Comparison of ENCODE assay signal across 22 mouse cellular contexts in the genomic region with DNA sequence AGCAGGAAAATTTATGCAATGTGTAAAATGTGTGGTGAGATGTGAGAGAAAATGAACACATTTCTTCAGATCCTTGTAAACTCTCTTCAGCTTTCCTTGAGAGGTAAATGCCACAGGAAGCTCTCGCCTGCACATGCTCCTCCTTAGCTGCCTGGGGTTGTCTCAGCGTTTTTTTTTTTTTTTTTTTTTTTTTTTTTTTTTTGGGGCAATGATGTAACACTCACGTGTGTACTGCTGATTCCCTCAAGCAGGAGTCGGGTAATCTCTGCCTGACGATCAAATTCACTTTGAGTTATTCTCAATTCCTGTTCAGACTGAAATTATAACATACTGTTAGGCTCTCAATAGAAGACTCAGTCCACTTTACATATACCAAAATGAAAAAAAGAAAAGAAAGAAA. TPM values are rescaled to one million over a fixed set of nuclear protein-coding genes. Genes with fewer than 3 reads are reported as not detected.
A peak's percentile ranks its signal among the peaks of the same experiment; 100 is the strongest.
DNase-seq lines count a peak whose midpoint lies in the region; ATAC-seq and TF ChIP-seq lines count a peak whose summit lies in the region.
"Had no signal": no experiment of that assay in that cellular context is flagged by ENCODE, and none has a peak within 500 bp of the region (broad histone marks: within the 10 kb centered on the region; RNA-seq: fewer than 3 reads in every experiment).

No protein-coding gene starts in this region.

- H3K79me2 ChIP-seq in liver, adult 2 months (ENCODE audit: control insufficient read depth, insufficient read depth, low read length) = no peaks in the 10 kb centered on the region

- no peaks in the 10 kb centered on the region for H3K9me3 ChIP-seq in G1E (replicated peaks)
- H3K9me3 ChIP-seq: embryonic facial prominence, embryonic 10.5 days; heart, embryonic 10.5 days; hindbrain, embryonic 15.5 days; limb, embryonic 13.5 days; liver, embryonic 15.5 days; midbrain, embryonic 13.5 days had no signal

- ATAC-seq in G1E (ENCODE audit: extremely low read depth, insufficient number of reproducible peaks, low FRiP score, poor library complexity, severe bottlenecking) = peak; percentile 51; the same call in 1 of the 2 replicates
- peak; percentile 44 for ATAC-seq in granulocyte monocyte progenitor cell, adult 5-6 weeks (replicated peaks; ENCODE audit: poor library complexity, severe bottlenecking)
- no peak for ATAC-seq in erythroblast, adult 5-6 weeks (replicated peaks; ENCODE audit: low FRiP score, poor library complexity, severe bottlenecking)
- ATAC-seq: intestine, postnatal 0 days; midbrain, embryonic 13.5 days had no signal

- H3K27me3 ChIP-seq in liver, adult 2 months (ENCODE audit: control insufficient read depth, insufficient read depth, low read length) = no peaks in the 10 kb centered on the region
- no peaks in the 10 kb centered on the region for H3K27me3 ChIP-seq in G1E (ENCODE audit: insufficient read depth, low read length)
- H3K27me3 ChIP-seq: hindbrain, embryonic 15.5 days; limb, embryonic 13.5 days; liver, embryonic 15.5 days; midbrain, embryonic 13.5 days had no signal

- no peak overlapping the region for H3K9ac ChIP-seq in liver, adult 2 months (ENCODE audit: low read depth, low read length)
- H3K9ac ChIP-seq: hindbrain, embryonic 15.5 days; limb, embryonic 13.5 days; liver, embryonic 15.5 days; midbrain, embryonic 13.5 days had no signal

- 45% methylated on average over 5 of the region's 5 CpGs for WGBS in liver, adult 2 months

- TF ChIP-seq CTCF in liver, adult 2 months (IDR thresholded peaks at IDR 0.05; ENCODE audit: low read depth, low read length) = no peak
- TF ChIP-seq CTCF in G1E (IDR thresholded peaks at IDR 0.05; ENCODE audit: low read depth, low read length) = no peak

- peaks cover 57% of the 10 kb centered on the region for H3K36me3 ChIP-seq in liver, adult 2 months (ENCODE audit: control insufficient read depth, insufficient read depth, low read length)
- H3K36me3 ChIP-seq in G1E (replicated peaks) = peaks cover 76% of the 10 kb centered on the region

- TF ChIP-seq POLR2A in liver, adult 2 months (IDR thresholded peaks at IDR 0.05; ENCODE audit: extremely low read depth, insufficient read depth, low read length) = no peak

- no peak overlapping the region for H3K27ac ChIP-seq in liver, adult 2 months (replicated peaks; ENCODE audit: insufficient read depth, low read depth, low read length)
- H3K27ac ChIP-seq: embryonic facial prominence, embryonic 10.5 days; heart, embryonic 10.5 days; hindbrain, embryonic 15.5 days; limb, embryonic 13.5 days; liver, embryonic 15.5 days; midbrain, embryonic 13.5 days had no signal

- no peak overlapping the region for H3K4me3 ChIP-seq in liver, adult 2 months (ENCODE audit: insufficient read depth, low read depth, low read length)
- no peak overlapping the region for H3K4me3 ChIP-seq in G1E (ENCODE audit: low read depth, low read length)
- H3K4me3 ChIP-seq: embryonic facial prominence, embryonic 10.5 days; heart, embryonic 10.5 days; hindbrain, embryonic 15.5 days; limb, embryonic 13.5 days; liver, embryonic 15.5 days; midbrain, embryonic 13.5 days had no signal

- peak; percentile 30 for DNase-seq in liver, adult 2 months (ENCODE audit: extremely low read depth, low read depth, low spot score)
- DNase-seq in liver (no peak), G1E (ENCODE audit: low spot score) (no peak), MN1 (ENCODE audit: low spot score) (no peak)
- peak; percentile 33 for DNase-seq in naive thymus-derived CD4-positive, alpha-beta T cell, adult 2 months (ENCODE audit: low read depth)
- DNase-seq in right cerebral cortex, postnatal 36 days (ENCODE audit: low spot score in 2 of 2) = no peak
- DNase-seq: adrenal gland, adult 8-10 months; cerebellum, adult 8-10 months; heart, postnatal 4 days; kidney, postnatal 25 days; layer of hippocampus, postnatal 36 days; right cerebral cortex, postnatal 25 days; thymus, postnatal 14 days had no signal

- no peaks in the 10 kb centered on the region; the same call in 1 of the 2 replicates for H3K4me1 ChIP-seq in liver, adult 2 months (ENCODE audit: control insufficient read depth, insufficient read depth, low read length)
- H3K4me1 ChIP-seq in G1E (ENCODE audit: insufficient read depth, low read depth, low read length) = peaks cover 52% of the 10 kb centered on the region
- H3K4me1 ChIP-seq: embryonic facial prominence, embryonic 10.5 days; heart, embryonic 10.5 days; hindbrain, embryonic 15.5 days; limb, embryonic 13.5 days; midbrain, embryonic 13.5 days had no signal

RNA-seq across cellular contexts. Expression of gene Sh3glb1, which starts 23.0 kb away (rescaled TPM):
- total RNA-seq in liver, adult 2 months (2014; rRNA removed) = 28.2 and 31.8 TPM in 2 replicates
- polyA plus RNA-seq in liver, adult 2 months (2012; rRNA removed) = 7.7 and 8.0 TPM in 2 replicates
- 337 and 350 TPM in 2 replicates for total RNA-seq in G1E (2014; fragmentation: Nextera tagmentation)
- total RNA-seq in G1E (2017) = 73.7 and 79.8 TPM in 2 replicates
- polyA plus RNA-seq in G1E (2012) = 42.4 and 51.0 TPM in 2 replicates
- 34.9 and 35.1 TPM in 2 replicates for total RNA-seq in granulocyte monocyte progenitor cell, adult 5-6 weeks (2014; fragmentation: Nextera tagmentation)
- 18.2 and 26.6 TPM in 2 replicates for total RNA-seq in granulocyte monocyte progenitor cell, adult 5-6 weeks (2017)
- 120 and 163 TPM in 2 replicates for total RNA-seq in erythroblast, adult 5-6 weeks (2015; ENCODE audit: low replicate concordance)
- 118 and 151 TPM in 2 replicates for total RNA-seq in erythroblast, adult 5-6 weeks (2017; ENCODE audit: low replicate concordance)

Comparison
In these comparisons a context has a peak if more than half of its experiments do, and no peak if none do; other contexts are left out.
1. DNase-seq: peak in liver, adult 2 months (single experiment) and naive thymus-derived CD4-positive, alpha-beta T cell, adult 2 months (single experiment); none in liver (single experiment), G1E (single experiment), MN1 (single experiment) and right cerebral cortex, postnatal 36 days (0 of 2).